Comparison of ENCODE assay signal across 8 mouse cellular contexts in genomic region chr10:78042697-78043405, GRCm38 (mm10). TPM values are rescaled to one million over a fixed set of nuclear protein-coding genes. Genes with fewer than 3 reads are reported as not detected.
DNase-seq lines count a peak whose midpoint lies in the region; ATAC-seq and TF ChIP-seq lines count a peak whose summit lies in the region.

No protein-coding gene starts in this region.

- DNase-seq in lung, postnatal 36 days, result no peak
- no peak for DNase-seq in hindbrain, embryonic 10.5 days (ENCODE audit: low spot score)
- no peak for DNase-seq in limb, embryonic 14.5 days (ENCODE audit: low spot score)
- DNase-seq in cerebellum, postnatal 4 days (ENCODE audit: low spot score in 2 of 2), result no peak
- no peak for DNase-seq in ovary, postnatal 10 days (ENCODE audit: low spot score)
- DNase-seq in lung, postnatal 10 days, result no peak

- peak overlapping the region; percentile 50 for H3K4me2 ChIP-seq in lung, embryonic 15.5 days
- peak overlapping the region; percentile 40 for H3K4me2 ChIP-seq in limb, embryonic 14.5 days (replicated peaks; ENCODE audit: low read depth, low read length, severe bottlenecking)

- H3K4me3 ChIP-seq in lung, embryonic 15.5 days, result peak overlapping the region; percentile 23
- H3K4me3 ChIP-seq in hindbrain, embryonic 10.5 days, result peak overlapping the region; percentile 40
- peak overlapping the region; percentile 13; the same call in 1 of the 2 replicates for H3K4me3 ChIP-seq in limb, embryonic 14.5 days (replicated peaks; ENCODE audit: low read length)
- peak overlapping the region; percentile 30 for H3K4me3 ChIP-seq in small intestine, adult 2 months (ENCODE audit: low read depth, low read length)

- no peak for TF ChIP-seq POLR2A in limb, embryonic 14.5 days (IDR thresholded peaks at IDR 0.05; ENCODE audit: borderline replicate concordance, extremely low read depth, insufficient read depth, insufficient read length)
- TF ChIP-seq POLR2A in small intestine, adult 2 months (IDR thresholded peaks at IDR 0.05; ENCODE audit: low read depth, low read length), result no peak

- no peaks in the 10 kb centered on the region for H3K27me3 ChIP-seq in lung, embryonic 15.5 days
- H3K27me3 ChIP-seq in hindbrain, embryonic 10.5 days (ENCODE audit: insufficient read depth, poor library complexity, severe bottlenecking), result peaks cover 23% of the 10 kb centered on the region
- no peaks in the 10 kb centered on the region for H3K27me3 ChIP-seq in limb, embryonic 14.5 days (ENCODE audit: control insufficient read depth, insufficient read depth, low read length)
- H3K27me3 ChIP-seq in small intestine, adult 2 months (ENCODE audit: control insufficient read depth, insufficient read depth, low read length), result no peaks in the 10 kb centered on the region

- no peak overlapping the region for H3K9ac ChIP-seq in lung, embryonic 15.5 days
- no peak overlapping the region for H3K9ac ChIP-seq in limb, embryonic 14.5 days (ENCODE audit: low read depth, low read length, severe bottlenecking)

- no peaks in the 10 kb centered on the region for H3K36me3 ChIP-seq in lung, embryonic 15.5 days
- no peaks in the 10 kb centered on the region for H3K36me3 ChIP-seq in hindbrain, embryonic 10.5 days
- no peaks in the 10 kb centered on the region for H3K36me3 ChIP-seq in limb, embryonic 14.5 days (ENCODE audit: control insufficient read depth, insufficient read depth, low read length)
- H3K36me3 ChIP-seq in small intestine, adult 2 months (ENCODE audit: control insufficient read depth, insufficient read depth, low read length), result no peaks in the 10 kb centered on the region

- H3K4me1 ChIP-seq in lung, embryonic 15.5 days, result peaks cover 7% of the 10 kb centered on the region; the same call in 1 of the 2 replicates
- peaks cover 18% of the 10 kb centered on the region for H3K4me1 ChIP-seq in hindbrain, embryonic 10.5 days (replicated peaks)
- H3K4me1 ChIP-seq in limb, embryonic 14.5 days (ENCODE audit: control insufficient read depth, insufficient read depth, low read length), result peaks cover 6% of the 10 kb centered on the region; the same call in 1 of the 2 replicates
- H3K4me1 ChIP-seq in small intestine, adult 2 months (ENCODE audit: control insufficient read depth, insufficient read depth, insufficient read length, low read length), result peaks cover 3% of the 10 kb centered on the region

- 54% methylated on average over 14 of the region's 14 CpGs for WGBS in lung, embryonic 15.5 days
- WGBS in hindbrain, embryonic 10.5 days, result 61% methylated on average over 14 of the region's 14 CpGs
- 56% methylated on average over 14 of the region's 14 CpGs for WGBS in limb, embryonic 14.5 days
- 66% methylated on average over 14 of the region's 14 CpGs for WGBS in small intestine, adult 2 months

- ATAC-seq in lung, embryonic 15.5 days (ENCODE audit: borderline replicate concordance, extremely low read depth, low FRiP score, low TSS enrichment), result peak; percentile 44; the same call in 1 of the 2 replicates
- no peak for ATAC-seq in limb, embryonic 14.5 days (ENCODE audit: low FRiP score, low read depth)

- no peaks in the 10 kb centered on the region for H3K9me3 ChIP-seq in lung, embryonic 15.5 days
- H3K9me3 ChIP-seq in hindbrain, embryonic 10.5 days, result no peaks in the 10 kb centered on the region
- H3K9me3 ChIP-seq in limb, embryonic 14.5 days (ENCODE audit: control insufficient read depth, low read length), result no peaks in the 10 kb centered on the region

- TF ChIP-seq CTCF in small intestine, adult 2 months (IDR thresholded peaks at IDR 0.05; ENCODE audit: extremely low read depth, insufficient read length, insufficient replicate concordance, low read depth, low read length), result no peak

- H3K27ac ChIP-seq in lung, embryonic 15.5 days, result no peak overlapping the region
- peak overlapping the region; percentile 65 for H3K27ac ChIP-seq in hindbrain, embryonic 10.5 days
- no peak overlapping the region for H3K27ac ChIP-seq in limb, embryonic 14.5 days (replicated peaks; ENCODE audit: low read depth, low read length)
- H3K27ac ChIP-seq in small intestine, adult 2 months (ENCODE audit: insufficient read depth, low read depth, low read length), result no peak overlapping the region

RNA-seq across cellular contexts. Expression of gene Aire, which starts 0.6 kb away (rescaled TPM):
- polyA plus RNA-seq in lung, embryonic 15.5 days (2015; fragmentation: Nextera tagmentation; extraction: Ambion mirVana), result 2.1 and 2.7 TPM in 2 replicates
- 0.36 TPM in 1 of 2 replicates, not detected in the other for polyA plus RNA-seq in hindbrain, embryonic 10.5 days (2016; fragmentation: Nextera tagmentation; extraction: Ambion mirVana)
- 4.3 and 5.3 TPM in 2 replicates for polyA plus RNA-seq in limb, embryonic 14.5 days (2012; rRNA removed)
- 0.19 and 0.28 TPM in 2 replicates for polyA plus RNA-seq in limb, embryonic 14.5 days (2014; fragmentation: Nextera tagmentation; extraction: Ambion mirVana)
- polyA plus RNA-seq in small intestine, adult 2 months (2012; rRNA removed), result 0.27 and 0.34 TPM in 2 replicates

RNA-seq across cellular contexts. Expression of gene Dnmt3l, which starts 1.1 kb away (rescaled TPM):
- polyA plus RNA-seq in lung, embryonic 15.5 days (2015; fragmentation: Nextera tagmentation; extraction: Ambion mirVana), result 1.9 and 2.2 TPM in 2 replicates
- polyA plus RNA-seq in hindbrain, embryonic 10.5 days (2016; fragmentation: Nextera tagmentation; extraction: Ambion mirVana), result not detected in 2 replicates
- polyA plus RNA-seq in limb, embryonic 14.5 days (2012; rRNA removed), result 0.10 and 0.15 TPM in 2 replicates
- not detected in 2 replicates for polyA plus RNA-seq in limb, embryonic 14.5 days (2014; fragmentation: Nextera tagmentation; extraction: Ambion mirVana)
- polyA plus RNA-seq in small intestine, adult 2 months (2012; rRNA removed), result 0.86 and 1.1 TPM in 2 replicates

RNA-seq across cellular contexts. Expression of gene Icosl, which starts 26.3 kb away (rescaled TPM):
- 8.4 and 8.5 TPM in 2 replicates for polyA plus RNA-seq in lung, embryonic 15.5 days (2015; fragmentation: Nextera tagmentation; extraction: Ambion mirVana)
- polyA plus RNA-seq in hindbrain, embryonic 10.5 days (2016; fragmentation: Nextera tagmentation; extraction: Ambion mirVana), result 2.2 and 2.9 TPM in 2 replicates
- 8.7 and 10.9 TPM in 2 replicates for polyA plus RNA-seq in limb, embryonic 14.5 days (2012; rRNA removed)
- polyA plus RNA-seq in limb, embryonic 14.5 days (2014; fragmentation: Nextera tagmentation; extraction: Ambion mirVana), result 5.6 and 6.9 TPM in 2 replicates
- 6.8 and 9.7 TPM in 2 replicates for polyA plus RNA-seq in small intestine, adult 2 months (2012; rRNA removed)

RNA-seq across cellular contexts. Expression of gene Pfkl, which starts 33.0 kb away (rescaled TPM):
- polyA plus RNA-seq in lung, embryonic 15.5 days (2015; fragmentation: Nextera tagmentation; extraction: Ambion mirVana), result 171 and 179 TPM in 2 replicates
- polyA plus RNA-seq in hindbrain, embryonic 10.5 days (2016; fragmentation: Nextera tagmentation; extraction: Ambion mirVana), result 187 and 243 TPM in 2 replicates
- 129 and 180 TPM in 2 replicates for polyA plus RNA-seq in limb, embryonic 14.5 days (2012; rRNA removed)
- 112 and 122 TPM in 2 replicates for polyA plus RNA-seq in limb, embryonic 14.5 days (2014; fragmentation: Nextera tagmentation; extraction: Ambion mirVana)
- polyA plus RNA-seq in small intestine, adult 2 months (2012; rRNA removed), result 31.2 and 39.0 TPM in 2 replicates
